Mouse (Mus musculus) hindbrain, embryonic 15.5 days (tissue): Measurements from ENCODE around the gene Psmb3. TPM values are rescaled to one million over a fixed set of nuclear protein-coding genes. Genes with fewer than 3 reads are reported as not detected.

Experiments used
- ATAC-seq: fragments of 200-750 bp; cut with Nextera tagmentation; 2 replicates; pipeline ENCODE4 v1.8.0; 2017; ENCODE audit warnings: low read depth, moderate number of reproducible peaks, moderate TSS enrichment; ENCODE audit not compliant: low FRiP score
- H3K27ac ChIP-seq: fragments of 300-500 bp; sonication (generic); replicated peaks from 2 replicates; pipeline ENCODE4 v1.5.1; 2015; ENCODE audit warnings: mild to moderate bottlenecking, inconsistent platforms
- H3K27me3 ChIP-seq: fragments of 300-500 bp; sonication (generic); 2 replicates; pipeline ENCODE4 v1.6.1; 2015; ENCODE audit warnings: control low read depth, inconsistent platforms
- H3K36me3 ChIP-seq: fragments of 300-500 bp; sonication (generic); 2 replicates; pipeline ENCODE4 v1.6.1; 2015; ENCODE audit warnings: control low read depth, inconsistent platforms
- H3K4me1 ChIP-seq: fragments of 300-500 bp; sonication (generic); replicated peaks from 2 replicates; pipeline ENCODE4 v1.6.1; 2015; ENCODE audit warnings: control low read depth, inconsistent platforms
- H3K4me2 ChIP-seq: fragments of 300-500 bp; sonication (generic); 2 replicates; pipeline ENCODE4 v1.6.1; 2015; ENCODE audit warnings: moderate library complexity, mild to moderate bottlenecking, inconsistent platforms
- H3K4me3 ChIP-seq: fragments of 300-500 bp; sonication (generic); 2 replicates; pipeline ENCODE4 v1.5.1; 2015; ENCODE audit warnings: mild to moderate bottlenecking, inconsistent platforms
- H3K9ac ChIP-seq: fragments of 300-500 bp; sonication (generic); 2 replicates; pipeline ENCODE4 v1.6.1; 2015; ENCODE audit warnings: inconsistent platforms
- H3K9me3 ChIP-seq: fragments of 300-500 bp; sonication (generic); 2 replicates; pipeline ENCODE4 v1.6.1; 2016; ENCODE audit warnings: control low read depth, inconsistent platforms
- WGBS: fragments of 180-500 bp; shearing (Covaris S2); methylation state at CpG from one replicate; pipeline ENCODE4 v1.1.7; 2015; 5-methylcytosine and 5-hydroxymethylcytosine counted together
- polyA plus RNA-seq: library from polyadenylated mRNA; unstranded; fragments of >200 nt; fragmentation: Nextera tagmentation; extraction: Ambion mirVana; gene quantifications from 2 replicates; pipeline ENCODE4 v1.2.1, GENCODE M21; 2015

Gene Psmb3
- polyA plus RNA-seq, 1 experiment from 2014 or later: 416 TPM

GRCm38 (mm10) chr11:97670234-97671176 lies 32.7 kb upstream of the Psmb3 start:
- Histone ChIP-seq H3K27me3 (no peaks in the 10 kb centered on the region), H3K36me3 (peaks cover 49% of the 10 kb centered on the region), H3K4me3 (no peak overlapping the region), H3K27ac (no peak overlapping the region), H3K9ac (no peak overlapping the region), H3K9me3 (no peaks in the 10 kb centered on the region), H3K4me2 (no peak overlapping the region), H3K4me1 (peaks cover 11% of the 10 kb centered on the region)
- WGBS: 70% methylated on average over 13 of the region's 13 CpGs
- ATAC-seq: no peak

DNA sequence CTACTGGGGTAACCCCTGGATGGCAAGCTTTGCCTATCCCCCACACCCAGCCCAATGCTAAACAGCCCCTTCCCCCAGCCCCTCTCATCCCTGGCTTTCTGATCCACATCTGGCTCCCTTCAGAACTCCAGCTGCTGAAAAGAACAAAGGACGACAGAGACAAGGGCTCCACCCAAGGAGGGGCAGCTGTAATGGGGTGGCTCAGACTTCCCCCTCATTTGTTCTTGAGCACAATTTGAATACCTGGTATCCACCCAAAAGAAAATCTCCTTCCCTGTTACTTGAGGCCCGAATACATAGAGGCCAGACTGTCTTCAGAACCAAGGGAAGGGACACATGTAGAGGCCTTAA lies 32.0 kb upstream of the Psmb3 start:
- no peak overlapping the region for H3K4me2 ChIP-seq
- H3K27me3 ChIP-seq: no peaks in the 10 kb centered on the region
- H3K36me3 ChIP-seq: peaks cover 48% of the 10 kb centered on the region
- H3K4me3 ChIP-seq: no peak overlapping the region
- no peak overlapping the region for H3K27ac ChIP-seq
- no peaks in the 10 kb centered on the region for H3K9me3 ChIP-seq
- 44% methylated on average over 2 of the region's 2 CpGs for WGBS
- ATAC-seq: no peak
- peaks cover 9% of the 10 kb centered on the region; the same call in 1 of the 2 replicates for H3K4me1 ChIP-seq
- no peak overlapping the region for H3K9ac ChIP-seq

DNA sequence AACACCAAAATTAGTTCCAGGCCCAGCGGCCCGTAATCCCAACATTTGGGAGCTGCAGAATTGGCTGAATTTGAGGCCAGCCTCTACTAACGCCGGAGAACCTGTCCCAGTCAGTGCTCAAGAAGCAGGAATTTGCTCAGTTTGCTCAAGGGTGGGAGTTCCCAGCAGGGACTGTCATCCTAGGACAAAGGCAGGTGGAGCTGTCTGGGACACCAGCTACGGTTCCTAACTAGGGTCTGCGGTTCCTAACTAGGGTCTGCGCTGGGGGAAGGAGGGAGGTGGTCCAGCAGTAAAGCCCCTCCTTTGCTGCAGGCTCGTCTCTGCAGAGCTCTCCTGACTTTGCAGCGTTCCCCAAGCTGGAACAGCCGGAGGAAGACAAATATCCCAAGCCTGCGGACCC lies 30.1 kb upstream of the Psmb3 start:
- WGBS: 81% methylated on average over 11 of the region's 11 CpGs
- Histone ChIP-seq H3K4me2 (no peak overlapping the region), H3K4me1 (peaks cover 18% of the 10 kb centered on the region), H3K9me3 (no peaks in the 10 kb centered on the region), H3K27ac (no peak overlapping the region), H3K36me3 (peaks cover 47% of the 10 kb centered on the region), H3K9ac (no peak overlapping the region), H3K4me3 (no peak overlapping the region), H3K27me3 (no peaks in the 10 kb centered on the region)
- no peak for ATAC-seq

- WGBS: 88% methylated on average over 14 of the region's 15 CpGs
- no peak overlapping the region for H3K4me2 ChIP-seq
- H3K27ac ChIP-seq: no peak overlapping the region
- no peak for ATAC-seq
- H3K4me1 ChIP-seq: peaks cover 16% of the 10 kb centered on the region
- no peak overlapping the region for H3K9ac ChIP-seq
- H3K36me3 ChIP-seq: peaks cover 50% of the 10 kb centered on the region
- H3K9me3 ChIP-seq: no peaks in the 10 kb centered on the region
- H3K4me3 ChIP-seq: no peak overlapping the region
- no peaks in the 10 kb centered on the region for H3K27me3 ChIP-seq
These were observed 27.0 kb upstream of the Psmb3 start for GRCm38 (mm10) chr11:97676050-97676754.

GRCm38 (mm10) chr11:97677381-97677780 lies 25.8 kb upstream of the Psmb3 start:
- WGBS: 38% methylated on average over 15 of the region's 15 CpGs
- Histone ChIP-seq H3K4me2 (no peak overlapping the region), H3K4me3 (no peak overlapping the region), H3K27me3 (no peaks in the 10 kb centered on the region), H3K36me3 (peaks cover 56% of the 10 kb centered on the region), H3K4me1 (peaks cover 16% of the 10 kb centered on the region), H3K27ac (no peak overlapping the region), H3K9ac (no peak overlapping the region), H3K9me3 (no peaks in the 10 kb centered on the region)
- ATAC-seq: no peak

DNA sequence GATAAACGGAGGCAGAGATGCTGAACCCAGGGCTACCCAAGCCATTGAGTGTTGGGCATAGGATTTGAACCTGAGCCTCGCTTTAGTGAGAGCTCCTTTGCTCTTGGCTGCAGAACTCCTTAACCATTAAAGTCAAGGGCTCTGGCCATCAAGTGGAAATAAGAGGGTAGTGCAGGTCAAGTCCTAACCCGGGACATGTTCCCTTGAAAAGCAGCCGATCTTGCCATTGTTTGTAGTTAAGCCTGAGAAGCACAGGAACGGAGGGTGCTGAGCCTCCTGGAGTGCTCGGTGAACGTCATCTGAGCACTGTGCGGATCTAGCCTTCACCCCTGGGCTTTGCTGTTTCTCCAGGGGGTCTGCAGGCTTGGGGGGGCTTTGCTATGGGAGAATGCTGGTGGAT lies 25.4 kb upstream of the Psmb3 start:
- no peak overlapping the region for H3K27ac ChIP-seq

GRCm38 (mm10) chr11:97678301-97678700 lies 24.9 kb upstream of the Psmb3 start:
- Histone ChIP-seq H3K27me3 (no peaks in the 10 kb centered on the region), H3K9ac (no peak overlapping the region), H3K9me3 (no peaks in the 10 kb centered on the region), H3K4me3 (no peak overlapping the region), H3K4me2 (no peak overlapping the region), H3K27ac (no peak overlapping the region), H3K4me1 (peaks cover 16% of the 10 kb centered on the region), H3K36me3 (peaks cover 47% of the 10 kb centered on the region)
- no peak for ATAC-seq
- WGBS: 83% methylated on average over 14 of the region's 15 CpGs

More for the DNA sequence above, 25.4 kb upstream of the Psmb3 start:
- 53% methylated on average over 8 of the region's 8 CpGs for WGBS
- Histone ChIP-seq H3K27me3 (no peaks in the 10 kb centered on the region), H3K36me3 (peaks cover 51% of the 10 kb centered on the region), H3K9me3 (no peaks in the 10 kb centered on the region), H3K4me2 (no peak overlapping the region), H3K4me3 (no peak overlapping the region), H3K9ac (no peak overlapping the region), H3K4me1 (peaks cover 16% of the 10 kb centered on the region)
- no peak for ATAC-seq

DNA sequence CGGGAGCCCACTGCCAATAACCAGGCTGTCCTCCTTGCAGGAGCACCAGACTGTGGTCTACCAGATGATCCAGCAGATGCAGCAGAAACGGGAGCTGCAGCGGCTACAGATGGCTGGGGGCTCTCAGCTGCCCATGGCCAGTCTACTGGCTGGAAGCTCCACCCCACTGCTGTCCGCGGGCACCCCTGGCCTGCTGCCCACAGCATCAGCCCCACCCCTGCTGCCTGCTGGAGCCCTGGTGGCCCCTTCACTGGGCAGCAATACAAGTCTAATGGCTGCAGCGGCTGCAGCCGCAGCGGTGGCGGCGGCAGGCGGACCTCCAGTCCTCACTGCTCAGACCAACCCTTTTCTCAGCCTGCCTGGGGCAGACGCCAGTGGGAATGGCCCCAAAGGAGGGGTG lies 22.8 kb upstream of the Psmb3 start:
- 60% methylated on average over 12 of the region's 12 CpGs for WGBS
- peaks cover 30% of the 10 kb centered on the region for H3K36me3 ChIP-seq

GRCm38 (mm10) chr11:97682504-97683055 lies 20.6 kb upstream of the Psmb3 start:
- peaks cover 28% of the 10 kb centered on the region for H3K4me1 ChIP-seq
- no peaks in the 10 kb centered on the region for H3K9me3 ChIP-seq
- no peak overlapping the region for H3K4me3 ChIP-seq
- peaks cover 23% of the 10 kb centered on the region for H3K36me3 ChIP-seq
- no peaks in the 10 kb centered on the region for H3K27me3 ChIP-seq
- no peak overlapping the region for H3K27ac ChIP-seq
- ATAC-seq: no peak
- WGBS: 87% methylated on average over 6 of the region's 6 CpGs
- H3K4me2 ChIP-seq: no peak overlapping the region
- H3K9ac ChIP-seq: no peak overlapping the region

More for the DNA sequence above, 22.8 kb upstream of the Psmb3 start:
- H3K4me2 ChIP-seq: no peak overlapping the region
- no peaks in the 10 kb centered on the region for H3K27me3 ChIP-seq
- no peak overlapping the region for H3K4me3 ChIP-seq
- H3K4me1 ChIP-seq: peaks cover 25% of the 10 kb centered on the region
- peak; percentile 58; the same call in 1 of the 2 replicates for ATAC-seq
- no peaks in the 10 kb centered on the region for H3K9me3 ChIP-seq
- H3K27ac ChIP-seq: no peak overlapping the region
- H3K9ac ChIP-seq: no peak overlapping the region

DNA sequence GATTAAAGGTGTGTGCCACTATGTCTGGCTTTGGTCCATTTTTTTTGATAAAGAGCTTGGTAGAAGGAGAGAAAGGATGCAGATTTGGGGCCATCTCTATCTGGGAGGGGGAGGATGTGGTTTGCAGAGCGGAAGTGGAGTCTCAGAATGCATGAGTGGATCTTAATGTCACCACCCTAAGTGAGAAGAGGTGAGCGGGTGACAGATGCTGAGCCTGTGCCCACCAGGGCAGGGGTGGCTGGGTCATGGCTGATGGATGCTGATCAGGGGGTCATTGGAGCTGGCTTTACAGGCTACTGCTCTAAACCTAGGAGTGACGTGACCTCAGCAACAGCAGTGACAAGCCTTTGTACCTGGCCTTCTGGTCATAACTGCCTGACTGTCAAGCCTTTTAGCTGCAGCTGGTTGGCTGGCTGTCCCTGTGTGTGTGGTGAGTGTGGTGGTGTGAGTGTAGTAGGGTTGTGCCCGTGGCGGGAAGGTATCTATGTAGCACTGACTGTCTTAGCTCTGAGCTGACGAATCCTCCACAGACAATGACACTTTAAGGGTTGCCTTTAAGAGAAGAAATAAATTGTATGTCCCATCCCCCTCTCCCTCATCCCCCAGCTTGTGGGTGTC lies 19.0 kb upstream of the Psmb3 start:
- H3K4me1 ChIP-seq: peaks cover 22% of the 10 kb centered on the region
- no peak overlapping the region for H3K4me3 ChIP-seq
- no peaks in the 10 kb centered on the region for H3K27me3 ChIP-seq
- H3K36me3 ChIP-seq: peaks cover 24% of the 10 kb centered on the region
- no peak for ATAC-seq
- WGBS: 85% methylated on average over 6 of the region's 6 CpGs
- no peaks in the 10 kb centered on the region for H3K9me3 ChIP-seq
- H3K27ac ChIP-seq: no peak overlapping the region
- no peak overlapping the region for H3K4me2 ChIP-seq
- H3K9ac ChIP-seq: no peak overlapping the region

GRCm38 (mm10) chr11:97684766-97685165 lies 18.4 kb upstream of the Psmb3 start:
- Histone ChIP-seq H3K27ac (no peak overlapping the region), H3K27me3 (no peaks in the 10 kb centered on the region), H3K4me1 (peaks cover 22% of the 10 kb centered on the region), H3K9me3 (no peaks in the 10 kb centered on the region), H3K4me2 (peak overlapping the region; percentile 93; the same call in 1 of the 2 replicates), H3K4me3 (no peak overlapping the region), H3K36me3 (peaks cover 22% of the 10 kb centered on the region), H3K9ac (no peak overlapping the region; the same call in 1 of the 2 replicates)
- ATAC-seq: no peak
- WGBS: 36% methylated on average over 7 of the region's 7 CpGs
